Mouse (Mus musculus) small intestine, adult 10 weeks (tissue): Measurements from ENCODE around the gene Noc4l. TPM values are rescaled to one million over a fixed set of nuclear protein-coding genes. Genes with fewer than 3 reads are reported as not detected.

Experiments used
- polyA plus RNA-seq: library from polyadenylated mRNA; stranded (reverse); fragments of 350-450 nt; fragmentation: Illumina TruSeq; extraction: RNeasy Lipid Tissue Mini Kit (QIAGEN cat#74804); gene quantifications from one replicate; pipeline ENCODE4 v1.2.3, GENCODE M21; 2014; ENCODE audit warnings: low replicate concordance

Gene Noc4l
- 1.0 TPM for polyA plus RNA-seq

DNA sequence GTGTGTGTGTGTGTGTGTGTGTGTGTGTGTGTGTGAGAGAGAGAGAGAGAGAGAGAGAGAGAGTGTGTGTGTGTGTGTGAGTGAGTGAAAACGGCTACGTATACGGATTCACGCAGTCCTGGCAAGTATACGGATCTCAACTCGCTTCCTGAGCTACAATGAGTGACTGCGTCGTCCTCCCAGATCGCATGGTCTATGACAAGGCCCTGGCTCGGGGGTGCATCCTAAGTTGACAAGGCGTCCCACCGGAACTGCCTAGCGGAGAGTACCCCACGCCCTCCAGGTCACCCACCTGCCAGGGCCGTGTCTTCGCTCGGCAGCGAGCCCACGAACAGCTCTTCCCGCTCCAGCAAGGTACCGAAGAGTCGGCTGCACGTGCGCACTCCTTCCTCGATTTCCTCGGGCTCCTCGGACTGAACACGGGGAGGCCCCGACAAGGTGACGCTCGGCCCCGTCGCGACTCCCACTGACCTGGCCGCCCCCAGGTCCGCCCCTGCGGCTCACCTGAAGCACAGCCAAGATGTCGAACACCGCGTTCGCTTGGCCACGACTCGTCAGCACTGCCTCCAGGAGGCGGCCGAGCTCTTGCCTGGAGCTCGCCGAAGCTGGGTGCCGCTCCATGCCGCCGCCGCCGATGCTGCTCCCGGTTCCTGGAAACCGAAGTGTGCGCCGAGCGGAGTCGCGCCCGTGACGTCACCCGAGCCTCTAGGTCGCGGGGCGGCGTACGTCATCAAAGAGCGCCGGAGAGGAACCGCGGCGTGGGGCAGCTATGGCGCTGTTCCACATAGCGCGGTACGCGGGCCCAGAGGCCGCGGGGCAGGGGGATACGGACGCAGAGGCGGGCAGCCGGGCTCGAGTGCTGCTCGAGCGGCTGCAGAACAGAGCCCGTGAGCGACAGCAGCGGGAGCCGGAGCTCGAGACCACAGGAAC lies at the start of gene Noc4l, which contains the start of gene Ddx51:
Gene Noc4l, minus strand, starts transcription at position 699 of the 930 bp plus-strand sequence.
Gene Ddx51, plus strand, starts transcription at position 733 of the 930 bp plus-strand sequence.

Other genes starting within 250 kb of the Noc4l start
- 2.9 TPM for gene Fbrsl1, start 204.9 kb downstream of the Noc4l start, polyA plus RNA-seq
- not detected for gene Galnt9, start 109.1 kb downstream of the Noc4l start, polyA plus RNA-seq
- gene Ddx51, start within 50 bp of the Noc4l start, polyA plus RNA-seq, result 2.6 TPM
- gene Ep400, start 117.3 kb upstream of the Noc4l start, polyA plus RNA-seq, result 11.1 TPM
- gene Pus1, start 127.2 kb upstream of the Noc4l start, polyA plus RNA-seq, result 0.30 TPM
- 3.7 TPM for gene Ulk1, start 156.7 kb upstream of the Noc4l start, polyA plus RNA-seq
- gene Hscb, start 186.4 kb upstream of the Noc4l start, polyA plus RNA-seq, result 38.6 TPM
- gene Chek2, start 186.6 kb upstream of the Noc4l start, polyA plus RNA-seq, result 19.2 TPM
- 0.37 TPM for gene Ttc28, start 226.4 kb upstream of the Noc4l start, polyA plus RNA-seq